Mouse (Mus musculus) embryo, embryonic 10 days (tissue): ENCODE results near the gene 1500009L16Rik.

Source experiments
- DNase-seq: peaks from one replicate; pipeline ENCODE4 v3.0.0-alpha.2; 2015; ENCODE audit warnings: low spot score

Gene 1500009L16Rik

DNA sequence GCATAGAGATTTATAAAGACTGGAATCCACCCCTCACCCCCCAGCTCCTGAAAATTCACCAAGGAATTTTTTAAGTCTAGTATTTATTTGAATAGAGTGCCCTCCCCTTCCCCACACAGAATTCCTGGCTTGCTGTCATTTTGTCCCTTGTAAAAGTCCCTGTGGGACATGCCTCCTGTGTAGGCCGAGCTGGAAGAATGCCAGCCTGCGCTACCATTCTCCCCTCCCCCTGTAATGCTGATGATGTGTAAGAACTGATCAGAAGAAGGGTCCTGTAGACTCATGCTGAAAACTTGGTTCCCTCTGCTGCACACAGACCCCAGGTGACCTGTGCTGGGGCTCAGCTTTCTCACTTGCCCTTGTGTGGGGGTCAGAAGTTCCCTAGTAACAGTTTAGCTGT lies 37.9 kb downstream of the 1500009L16Rik start:
- DNase-seq, result no peak

DNA sequence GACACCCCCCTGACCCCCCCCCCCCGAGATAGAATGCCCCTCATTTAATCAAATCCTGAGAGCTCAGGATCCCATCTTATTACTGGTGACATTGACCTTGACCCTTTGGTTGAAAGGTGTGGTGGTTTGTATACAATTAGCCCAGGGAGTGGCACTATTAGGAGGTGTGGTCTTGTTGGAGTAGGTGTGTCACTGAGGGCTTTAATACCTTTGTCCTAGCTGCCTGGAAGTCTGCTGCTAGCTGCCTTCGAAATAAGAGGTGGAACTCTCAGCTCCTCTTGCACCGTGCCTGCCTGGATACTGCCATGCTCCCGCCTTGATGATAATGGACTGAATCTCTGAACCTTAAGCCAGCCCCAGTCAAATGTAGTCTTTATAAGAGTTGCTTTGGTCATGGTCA lies 41.2 kb downstream of the 1500009L16Rik start:
- DNase-seq, result no peak

- no peak for DNase-seq
Observed at GRCm38 (mm10) chr10:83766882-83767281, 44.2 kb downstream of the 1500009L16Rik start.

- DNase-seq, result peak; percentile 86
Observed at GRCm38 (mm10) chr10:83776272-83776878, 53.7 kb downstream of the 1500009L16Rik start.

DNA sequence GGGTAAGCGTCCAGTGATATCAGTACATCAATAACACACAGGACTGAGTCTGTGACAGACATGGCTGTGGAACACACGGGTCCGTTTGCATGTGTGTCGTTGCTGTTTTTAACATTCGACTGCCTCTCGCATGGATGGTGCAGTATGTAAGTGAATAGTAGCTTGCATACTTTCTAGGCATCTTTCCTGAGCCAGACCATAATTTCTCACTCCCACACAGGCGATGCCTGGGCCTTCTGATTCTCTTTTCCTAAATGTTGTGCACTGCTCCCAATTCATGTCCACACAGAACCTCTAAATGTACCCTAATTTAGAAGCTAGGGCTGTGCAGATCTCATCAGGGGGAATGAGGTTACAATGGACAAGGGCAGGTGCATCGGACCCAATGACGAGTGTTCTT lies 54.6 kb downstream of the 1500009L16Rik start:
- no peak for DNase-seq

DNA sequence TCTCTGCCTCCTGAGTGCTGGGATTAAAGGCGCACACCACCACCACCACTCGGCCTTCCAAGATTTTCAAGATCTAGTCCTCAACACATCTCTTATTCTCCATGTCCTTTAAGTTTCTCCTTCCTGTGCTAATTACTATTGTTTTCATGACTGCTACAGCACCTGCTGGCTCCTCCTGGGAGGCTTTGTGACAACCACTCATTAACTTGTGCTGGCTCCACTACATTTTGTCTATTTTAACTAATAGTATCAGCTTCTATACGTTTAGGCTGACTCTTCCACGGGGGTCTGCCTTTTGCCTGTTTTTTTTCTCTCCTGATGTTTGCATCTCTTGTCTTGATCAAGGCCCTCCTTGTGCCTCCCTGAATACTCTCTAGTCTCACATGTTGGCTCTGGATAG lies 59.2 kb downstream of the 1500009L16Rik start:
- DNase-seq, result no peak

- DNase-seq, result no peak
Observed at GRCm38 (mm10) chr10:83782371-83783120, 59.9 kb downstream of the 1500009L16Rik start.

DNA sequence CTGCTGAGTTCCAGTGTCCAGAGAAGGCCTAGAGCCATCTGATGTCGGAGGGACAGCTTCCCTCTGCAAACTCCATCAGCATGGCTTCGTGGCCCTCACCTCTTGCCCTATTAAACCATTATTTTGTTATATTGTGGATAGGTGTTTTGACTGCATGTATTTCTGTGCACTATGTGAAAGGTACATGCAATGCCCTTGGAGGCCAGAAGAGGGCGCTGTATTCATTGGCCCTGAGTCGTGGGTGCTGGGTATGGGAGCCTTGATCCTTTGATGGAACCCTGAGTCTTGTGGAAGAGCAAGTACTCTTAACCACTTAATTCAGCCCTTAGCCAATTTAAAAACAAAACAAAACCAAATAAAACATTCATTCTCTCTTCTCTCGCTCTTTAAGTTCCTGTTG lies 62.3 kb downstream of the 1500009L16Rik start:
- DNase-seq, result peak; percentile 63

DNA sequence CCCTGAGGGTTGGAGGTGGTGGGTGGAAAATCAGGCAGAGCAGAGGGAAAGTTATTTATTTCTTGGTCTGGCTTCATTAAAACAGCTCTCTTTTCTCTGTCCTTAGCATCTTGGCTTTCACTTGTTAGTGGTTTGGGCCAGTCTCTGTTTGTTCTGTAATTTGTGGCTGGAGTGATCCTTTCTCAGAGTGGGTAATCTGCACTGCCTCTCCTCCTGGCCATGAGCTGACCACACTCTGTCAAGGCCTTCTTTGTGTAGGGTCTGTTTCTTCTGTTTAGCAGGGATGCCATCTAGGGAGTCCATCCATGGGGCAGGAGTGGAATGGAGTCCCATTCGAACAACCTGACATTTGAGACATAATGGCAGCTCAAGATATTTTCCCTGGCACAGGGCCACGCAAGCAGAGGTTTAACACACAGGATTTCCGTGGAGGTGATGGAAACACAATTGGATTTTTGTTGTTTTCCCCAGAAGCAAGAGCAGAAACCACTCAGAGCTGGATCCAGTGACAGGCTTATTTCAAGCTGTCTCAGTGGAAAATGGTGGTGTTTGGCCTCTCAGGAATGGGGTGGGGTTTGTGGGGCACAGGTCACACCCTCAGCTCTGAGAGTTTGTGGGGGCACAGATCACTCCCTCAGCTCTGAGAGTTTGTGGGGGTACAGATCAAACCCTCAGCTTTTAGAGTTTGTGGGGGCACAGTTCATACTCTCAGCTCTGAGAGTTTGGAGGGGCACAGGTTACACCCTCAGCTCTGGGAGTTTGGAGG lies 63.1 kb downstream of the 1500009L16Rik start:
- DNase-seq, result no peak

- DNase-seq, result no peak
Observed at GRCm38 (mm10) chr10:83795088-83795487, 72.4 kb downstream of the 1500009L16Rik start.

GRCm38 (mm10) chr10:83795500-83795899 lies 72.8 kb downstream of the 1500009L16Rik start:
- no peak for DNase-seq

DNA sequence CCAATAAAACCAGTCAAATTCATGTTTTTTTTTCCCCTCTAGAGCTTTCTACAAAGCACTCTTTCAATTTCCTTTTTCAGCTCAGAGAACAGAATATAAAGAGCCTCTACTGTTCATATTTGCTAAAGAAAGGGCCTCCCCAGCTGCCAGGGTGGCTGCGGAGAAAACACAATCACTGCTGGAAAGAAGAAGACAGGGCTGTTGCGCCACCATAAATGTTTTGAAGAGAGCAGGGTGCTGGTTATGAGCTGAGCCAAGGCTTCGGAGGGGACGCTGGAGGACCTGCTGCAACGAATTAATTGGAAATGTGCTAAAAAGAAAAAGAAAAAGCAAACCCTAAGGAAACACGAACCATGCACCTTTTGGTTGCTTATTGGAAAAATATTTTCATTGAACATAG lies 81.4 kb downstream of the 1500009L16Rik start:
- no peak for DNase-seq

- peak; percentile 63 for DNase-seq
Observed at GRCm38 (mm10) chr10:83805201-83805718, 82.6 kb downstream of the 1500009L16Rik start.

GRCm38 (mm10) chr10:83807251-83807650 lies 84.6 kb downstream of the 1500009L16Rik start:
- no peak for DNase-seq
